Mouse (Mus musculus) spleen, adult 2 months (tissue): ENCODE results near the gene Prss8.

Experiments
- CTCF ChIP-seq: fragments of 200-500 bp; IDR thresholded peaks from 2 replicates; pipeline ENCODE4 v1.5.1; 2011; ENCODE audit warnings: mild to moderate bottlenecking, inconsistent platforms; ENCODE audit not compliant: insufficient read depth, insufficient read length, insufficient replicate concordance; ENCODE audit errors: extremely low read depth
- POLR2A ChIP-seq: fragments of 200-500 bp; IDR thresholded peaks from 2 replicates; pipeline ENCODE4 v1.6.1; 2011; ENCODE audit warnings: low read depth, low read length, inconsistent platforms

DNA sequence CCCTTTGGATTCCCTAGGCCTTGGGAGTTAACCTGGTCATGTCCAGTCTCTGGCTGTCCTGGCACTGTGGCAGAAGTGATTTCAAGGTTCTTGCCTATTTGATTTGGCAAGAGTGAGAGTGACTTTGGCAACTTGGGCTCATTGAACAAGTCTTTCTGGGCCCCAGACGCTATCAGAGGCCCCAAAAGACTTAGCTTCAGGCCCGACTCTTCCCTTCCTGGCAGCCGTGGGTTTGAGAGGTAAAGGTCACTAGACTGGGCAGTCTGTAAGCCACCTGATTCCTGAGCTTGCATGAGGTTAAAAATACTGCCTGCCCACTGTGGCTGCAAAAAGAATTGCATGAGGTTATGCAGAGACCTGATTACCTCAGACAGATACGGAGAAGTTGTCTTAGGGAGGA lies 21.2 kb downstream of the Prss8 start:
- TF ChIP-seq POLR2A (no peak), CTCF (no peak)
